Mouse (Mus musculus): ENCODE measurements at regions not wholly inside any gene's neighbourhood (a gene's known extent, or its start where the extent isn't known, plus 50 kb on each side); places are given as distances from the start of the nearest gene placed in this dataset.

DNA sequence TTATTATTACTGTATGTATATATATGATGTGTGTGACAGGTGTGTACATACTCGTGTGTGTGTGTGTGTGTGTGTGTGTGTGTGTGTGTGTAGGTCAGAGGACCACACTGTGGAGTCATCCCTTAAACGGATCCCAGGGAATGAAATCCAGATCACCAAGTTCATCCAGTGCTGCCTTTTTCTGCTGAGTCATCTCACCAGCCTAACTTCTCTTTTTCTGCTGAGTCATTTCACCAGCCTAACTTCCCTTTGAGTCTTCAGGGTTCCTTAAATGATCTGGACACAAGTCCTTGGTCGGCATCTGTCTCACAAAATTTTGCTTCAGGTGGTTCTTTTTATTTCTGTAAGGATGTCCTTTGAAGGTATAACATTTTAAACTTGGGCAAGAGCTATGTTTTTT, 302.2 kb downstream of the 1810013L24Rik start:
- TF ChIP-seq CTCF (IDR thresholded peaks at IDR 0.05; ENCODE audit: borderline replicate concordance, insufficient read depth, low read depth, low read length) (no peak), POLR2A (IDR thresholded peaks at IDR 0.05; ENCODE audit: borderline replicate concordance, insufficient read depth, low read length) (no peak)
